Mouse (Mus musculus): ENCODE measurements at regions not wholly inside any gene's neighbourhood (a gene's known extent, or its start where the extent isn't known, plus 50 kb on each side); places are given as distances from the start of the nearest gene placed in this dataset.
A peak's percentile ranks its signal among the peaks of the same experiment; 100 is the strongest.
"Not testable (repeated sequence)": the region's sequence is repeated elsewhere in the genome, so short reads cannot be mapped to it uniquely, and the experiment has no call there.

DNA sequence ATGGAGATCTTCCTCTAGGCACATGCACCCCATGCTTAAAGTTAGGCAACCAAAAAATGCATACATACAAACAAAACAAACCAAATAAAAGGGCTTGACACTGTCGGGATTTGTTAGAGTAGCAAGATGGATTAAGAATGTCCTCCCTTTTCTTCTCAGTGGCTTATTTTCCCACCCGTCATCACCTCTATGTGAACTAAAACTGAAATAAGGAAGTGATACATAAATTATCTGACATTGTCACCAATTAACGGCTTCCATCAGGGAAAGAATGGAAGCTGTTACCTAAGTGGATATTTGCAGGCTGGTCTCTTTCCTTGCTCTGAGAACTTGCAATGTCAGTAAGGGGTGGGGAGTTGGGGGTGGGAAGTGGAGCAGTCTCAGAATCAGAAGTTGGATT, 541.5 kb downstream of the Diaph3 start:
- no peak for DNase-seq (ENCODE audit: low read depth, low spot score)

DNA sequence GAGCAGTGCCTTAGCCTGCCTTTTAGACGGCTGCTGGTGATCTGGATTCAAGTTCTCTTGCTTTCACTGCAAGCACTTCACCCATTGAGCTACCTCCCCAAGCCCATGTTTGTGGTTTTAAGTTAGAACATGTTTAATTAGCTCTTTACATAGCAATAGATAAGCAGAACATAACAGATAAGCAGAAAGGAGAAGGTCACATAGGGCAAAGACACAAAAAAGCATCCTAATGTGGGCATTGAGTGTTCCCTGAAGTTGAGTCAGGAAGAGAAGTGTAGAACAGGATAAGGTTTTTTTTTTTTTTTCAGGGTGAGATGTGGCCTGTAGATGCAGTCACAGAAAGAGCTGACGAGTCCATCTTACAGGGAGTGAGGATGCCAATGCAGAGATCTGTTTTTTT, 552.5 kb downstream of the Diaph3 start:
- no peak for DNase-seq (ENCODE audit: low read depth, low spot score)

DNA sequence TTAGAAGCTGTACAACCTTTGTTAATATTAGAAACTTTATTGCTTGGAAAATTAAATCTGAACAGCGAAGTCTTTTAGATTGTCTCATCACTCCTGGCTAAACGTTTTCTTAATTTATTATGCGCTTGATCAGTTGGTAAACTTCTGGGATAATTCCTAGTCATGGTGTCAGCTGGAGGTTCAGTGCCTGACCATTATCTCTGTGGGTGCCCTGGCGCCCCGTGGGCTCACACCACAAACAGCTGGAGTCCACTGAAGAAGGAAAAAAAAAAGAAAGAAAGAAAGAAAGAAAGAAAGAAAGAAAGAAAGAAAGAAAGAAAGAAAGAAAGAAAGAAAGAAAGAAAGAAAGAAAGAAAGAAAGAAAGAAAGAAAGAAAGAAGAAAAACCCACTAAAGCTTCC, 555.1 kb downstream of the Diaph3 start:
- not testable (repeated sequence) for DNase-seq (ENCODE audit: low read depth, low spot score)

DNA sequence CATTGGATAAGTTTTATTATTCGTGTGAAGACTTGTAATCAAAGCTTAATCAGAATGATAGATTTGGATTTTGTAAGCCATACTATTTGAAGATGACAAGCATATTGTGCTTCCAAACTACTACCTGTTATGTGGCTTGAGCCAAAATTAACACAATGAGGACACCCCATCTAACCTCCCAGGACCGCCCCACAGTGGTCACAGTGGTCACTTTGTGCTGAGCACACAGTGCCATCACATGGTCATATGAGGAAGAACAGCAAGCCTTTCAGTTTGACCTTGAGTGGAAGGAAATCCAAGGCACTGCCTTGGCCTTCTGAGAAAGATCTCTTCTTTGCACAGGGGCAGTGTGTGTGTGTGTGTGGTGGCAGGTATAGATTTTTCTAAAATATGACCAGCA, 578.3 kb downstream of the Diaph3 start:
- DNase-seq (ENCODE audit: low read depth, low spot score) = peak; percentile 2

DNA sequence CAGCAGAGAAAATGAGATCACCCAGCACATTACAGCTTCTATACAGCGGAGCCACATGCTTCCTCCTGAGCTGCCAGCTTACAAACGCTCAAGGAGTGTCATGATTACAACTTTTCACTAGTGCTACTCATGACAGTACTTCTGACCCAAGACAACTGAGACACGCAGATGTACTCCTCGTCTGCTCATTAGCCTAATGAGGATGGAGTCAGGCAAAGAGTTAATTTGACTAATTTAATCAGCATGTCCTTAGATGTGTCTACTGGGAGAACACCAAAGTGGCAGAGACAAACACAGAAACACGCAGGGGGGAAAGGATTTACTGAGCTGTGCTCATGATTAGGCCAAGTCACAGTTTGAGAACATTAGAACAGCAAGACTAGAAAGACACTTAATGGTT, 603.0 kb downstream of the Diaph3 start:
- DNase-seq (ENCODE audit: low read depth, low spot score) = no peak

DNA sequence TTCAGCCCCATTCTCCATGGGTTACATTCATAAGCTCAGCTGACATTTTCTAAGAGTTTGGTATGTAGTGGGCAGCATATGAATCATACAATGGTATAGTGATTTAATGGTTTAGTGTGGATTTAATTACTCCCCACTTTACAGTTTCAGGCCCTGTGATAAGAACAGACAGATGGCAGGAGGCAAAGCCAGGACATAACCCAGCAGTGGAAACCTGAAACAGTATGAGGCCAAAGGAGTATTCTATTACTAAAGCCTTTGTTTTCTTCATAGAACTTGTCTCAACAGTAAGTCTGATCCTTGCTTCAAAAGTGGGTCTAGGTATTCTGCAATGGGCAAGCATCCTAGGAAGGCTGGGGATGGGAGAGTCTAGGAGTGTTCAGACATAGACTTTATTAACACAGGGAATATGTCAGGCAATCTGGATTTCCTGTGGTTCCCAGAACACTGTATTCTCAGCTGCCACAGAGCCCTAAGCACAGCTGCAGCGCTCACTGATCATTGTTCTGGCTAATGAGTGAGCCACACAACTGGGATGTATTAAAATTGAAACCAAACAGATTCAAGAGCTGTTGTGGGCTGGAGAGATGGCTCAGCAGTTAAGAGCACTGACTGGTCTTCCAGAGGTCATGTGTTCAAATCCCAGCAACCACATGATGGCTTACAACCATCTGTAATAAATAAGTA, 604.6 kb downstream of the Diaph3 start:
- DNase-seq (ENCODE audit: low read depth, low spot score) = no peak

DNA sequence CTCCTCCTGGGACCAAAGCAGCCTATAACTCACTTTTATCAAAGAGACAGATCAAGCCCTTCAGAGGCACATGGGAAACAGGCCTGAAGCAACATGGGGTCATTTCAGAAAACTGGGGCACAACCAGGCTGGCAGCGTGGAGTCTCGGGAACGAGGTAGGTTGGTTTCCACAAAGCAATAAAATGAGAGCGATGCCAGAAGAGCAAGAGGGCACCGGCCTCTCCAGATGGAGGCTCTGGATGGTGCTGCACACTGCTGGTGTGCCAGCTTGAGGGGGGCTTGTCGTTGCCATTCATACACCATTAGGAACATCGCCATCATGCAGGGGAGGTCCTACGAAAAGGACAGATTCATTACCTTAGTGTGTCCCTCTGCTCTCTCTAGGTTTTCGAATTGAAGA, 630.6 kb downstream of the Diaph3 start:
- no peak for DNase-seq (ENCODE audit: low read depth, low spot score)

DNA sequence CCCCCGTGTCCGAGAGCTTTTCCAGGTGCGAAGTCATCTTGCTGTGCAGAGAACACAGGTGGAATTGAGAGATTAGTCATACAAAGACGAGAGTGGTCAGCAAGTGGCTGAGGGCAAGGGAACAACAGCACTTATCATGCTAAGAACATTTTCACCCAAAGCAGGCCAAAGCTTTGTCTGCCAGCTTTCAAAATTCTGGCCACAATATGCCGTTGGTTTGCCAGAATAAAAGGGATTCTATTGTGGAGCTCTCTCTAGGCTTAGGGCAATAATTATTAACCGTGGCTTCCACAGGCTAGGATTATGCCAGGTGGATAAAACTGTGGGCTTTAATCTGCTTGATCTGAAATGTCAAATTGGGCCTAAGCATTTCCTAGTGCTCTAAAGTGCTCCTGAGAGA, 631.3 kb downstream of the Diaph3 start:
- DNase-seq (ENCODE audit: low read depth, low spot score) = no peak

DNA sequence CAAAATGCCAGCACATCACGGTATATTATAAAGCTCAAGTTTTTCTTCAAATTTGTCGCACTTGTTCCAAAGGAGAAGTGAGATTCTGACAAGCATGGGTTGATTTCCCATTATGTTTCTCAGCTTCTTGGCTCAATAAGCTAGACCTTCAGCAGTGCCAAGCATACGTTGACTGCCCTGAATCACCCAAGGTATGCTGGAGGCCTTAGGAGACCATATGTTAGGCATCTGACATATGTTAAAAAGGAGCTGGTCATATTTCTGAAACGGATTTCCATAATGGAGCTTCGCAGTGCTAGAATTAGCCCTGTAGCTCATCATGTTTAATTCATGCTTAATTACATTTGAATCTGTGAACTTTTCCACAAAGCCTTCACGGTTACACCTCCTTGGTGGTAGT, 634.7 kb downstream of the Diaph3 start:
- DNase-seq (ENCODE audit: low read depth, low spot score) = no peak

DNA sequence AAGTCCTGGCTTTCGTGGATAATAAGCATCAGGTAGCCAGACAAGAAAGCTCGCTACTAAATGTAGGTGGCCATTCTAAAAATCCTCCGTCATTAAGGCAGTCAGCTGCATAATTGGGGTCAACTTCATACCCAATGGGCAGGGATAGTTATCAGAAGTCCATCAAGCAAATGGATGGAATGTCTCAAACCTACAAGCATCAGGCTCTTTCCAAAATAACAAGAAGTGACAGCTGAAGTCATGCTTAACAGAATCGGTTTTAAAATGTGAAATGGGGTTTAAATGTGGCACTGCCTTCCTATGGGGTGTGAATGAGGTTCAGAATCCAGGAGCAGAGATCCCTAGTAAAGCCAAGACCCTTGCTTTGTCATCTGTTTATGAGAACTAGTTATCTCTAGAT, 650.2 kb downstream of the Diaph3 start:
- no peak for DNase-seq (ENCODE audit: low read depth, low spot score)

DNA sequence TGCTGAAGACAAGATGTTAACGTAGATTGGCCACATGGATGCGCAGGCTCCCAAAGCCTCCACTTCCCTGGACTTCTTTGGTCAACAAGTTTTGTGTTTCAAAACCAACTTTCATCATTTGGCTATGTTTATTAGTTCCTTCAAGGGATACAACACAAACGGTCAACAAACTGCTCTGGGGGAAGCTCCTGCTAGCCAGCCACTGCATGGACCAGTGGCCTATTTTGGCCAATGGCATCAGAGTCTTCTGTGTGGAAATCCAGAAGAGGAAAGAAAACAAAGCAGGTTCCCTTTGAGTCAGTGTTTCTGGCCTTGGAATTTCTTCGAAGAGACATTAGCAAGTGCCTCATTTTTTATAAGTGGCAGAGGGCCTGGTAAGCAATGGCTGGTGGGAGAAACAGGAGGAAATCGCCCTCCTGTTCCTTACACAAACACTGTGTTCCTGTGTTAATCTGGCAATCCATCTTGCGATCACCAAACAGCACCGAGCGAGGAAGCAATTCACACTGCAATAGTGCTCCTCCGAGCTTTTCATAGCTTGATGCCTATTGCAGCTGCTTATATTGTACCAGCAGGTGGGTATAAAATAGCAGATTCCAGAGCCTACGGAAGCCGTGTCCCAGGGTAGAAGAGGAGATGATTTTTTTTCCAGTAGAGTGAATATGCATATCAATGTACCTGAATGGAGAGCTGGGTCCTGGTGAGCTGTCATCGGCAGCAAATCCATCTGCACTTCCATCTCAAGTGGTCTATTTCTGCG, 651.0 kb downstream of the Diaph3 start:
- no peak for DNase-seq (ENCODE audit: low read depth, low spot score)

DNA sequence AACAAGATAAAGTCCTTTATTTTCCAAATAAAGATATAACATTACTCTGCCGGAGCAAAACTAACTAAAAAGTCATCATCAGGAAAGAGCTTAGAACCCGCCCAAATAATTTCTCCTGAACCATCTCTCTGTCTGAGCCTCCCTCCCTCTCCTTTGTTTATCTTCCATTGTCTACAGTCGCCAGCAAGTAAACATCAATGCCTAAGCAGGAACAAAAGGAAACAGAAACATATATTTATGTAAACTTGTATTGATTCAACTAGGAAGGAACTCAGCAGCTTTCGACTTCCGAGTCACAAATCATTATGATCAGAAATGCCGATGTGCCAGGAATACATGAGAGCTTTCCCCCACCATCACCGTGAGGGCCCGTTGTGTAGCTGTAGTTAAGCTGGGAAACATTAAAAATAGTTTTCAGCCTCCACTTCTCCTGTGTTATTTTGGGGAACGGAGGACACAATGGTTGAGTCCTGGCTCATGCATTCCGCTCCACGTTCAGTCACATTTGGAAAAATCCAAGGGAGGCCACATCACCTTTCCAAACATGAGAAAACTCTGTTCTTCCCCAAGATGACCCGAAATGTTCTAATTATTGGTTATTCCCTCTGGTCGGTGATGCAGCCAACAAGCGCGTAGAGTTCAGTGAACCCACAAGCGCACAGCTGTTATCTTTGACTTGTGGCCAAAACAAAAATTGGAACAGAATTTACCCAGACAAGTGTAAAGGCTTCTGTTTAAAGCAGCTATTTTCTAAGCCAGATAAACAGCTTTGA, 651.8 kb downstream of the Diaph3 start:
- no peak for DNase-seq (ENCODE audit: low read depth, low spot score)

DNA sequence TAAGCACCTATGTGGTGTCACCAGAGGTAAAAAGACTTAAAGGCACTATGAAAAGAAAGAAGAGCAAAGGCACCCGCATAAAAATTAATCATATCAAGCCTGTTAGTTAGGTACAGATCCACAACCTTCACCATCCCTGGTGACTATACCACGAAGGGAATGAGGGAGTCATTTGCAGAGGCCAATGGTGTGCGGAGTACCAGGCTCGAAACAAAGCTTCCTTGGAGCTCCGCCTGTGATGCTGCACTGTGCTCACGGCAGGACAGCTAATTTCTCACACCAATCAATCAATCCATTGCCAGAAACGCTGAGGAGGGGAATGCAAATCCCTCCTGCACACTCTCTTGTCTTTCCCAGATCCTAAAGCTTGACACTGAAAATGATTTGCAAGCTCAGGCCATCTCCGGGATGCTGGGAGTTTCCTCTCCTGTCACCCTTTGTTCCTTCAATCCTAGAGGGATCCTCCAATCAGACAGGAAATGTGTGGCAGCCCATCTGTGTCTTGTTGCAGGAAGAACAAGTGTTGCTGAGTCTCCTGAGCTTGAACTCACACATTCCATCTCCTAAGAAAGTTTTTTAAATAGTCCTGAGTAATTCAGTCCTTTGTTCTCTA, 653.6 kb downstream of the Diaph3 start:
- DNase-seq (ENCODE audit: low read depth, low spot score) = no peak

DNA sequence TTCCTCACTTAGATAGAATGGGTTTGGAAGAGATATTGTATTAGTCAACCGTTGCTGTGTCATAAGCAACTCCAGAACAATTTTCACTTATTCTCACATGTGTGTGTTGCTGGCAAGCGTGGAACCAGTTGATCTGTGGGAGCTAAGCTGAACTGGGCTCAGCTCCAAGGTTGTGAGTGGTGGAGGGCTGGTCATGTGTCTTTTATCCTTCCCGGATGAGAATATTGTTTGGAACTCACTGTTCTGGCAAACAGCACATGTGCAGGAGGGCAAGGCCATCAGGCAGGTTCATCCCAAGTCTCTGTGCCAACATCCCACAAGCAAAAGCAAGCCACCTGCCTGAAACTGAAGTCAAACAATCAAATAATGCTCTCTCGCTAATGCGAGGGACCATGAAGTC, 656.8 kb downstream of the Diaph3 start:
- no peak for DNase-seq (ENCODE audit: low read depth, low spot score)

DNA sequence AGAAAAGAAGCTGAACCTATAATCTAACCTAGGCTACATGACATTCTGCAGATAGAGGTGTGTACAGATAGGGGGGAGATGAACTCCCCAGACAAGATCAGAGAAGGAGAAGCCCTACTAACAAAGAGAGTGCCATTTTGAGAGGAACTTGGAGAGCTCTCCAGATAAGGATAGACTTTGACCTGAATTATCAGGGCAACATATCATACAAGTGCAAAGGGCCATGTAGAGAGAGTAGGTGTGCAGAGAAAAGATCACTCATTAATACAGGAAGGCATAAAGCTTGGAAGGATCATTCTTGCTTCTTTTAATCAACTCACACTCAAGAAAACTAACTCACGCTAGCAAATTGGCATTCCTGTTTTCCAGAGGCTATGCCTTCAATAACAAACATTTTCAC, 667.4 kb downstream of the Diaph3 start:
- no peak for DNase-seq (ENCODE audit: low read depth, low spot score)

DNA sequence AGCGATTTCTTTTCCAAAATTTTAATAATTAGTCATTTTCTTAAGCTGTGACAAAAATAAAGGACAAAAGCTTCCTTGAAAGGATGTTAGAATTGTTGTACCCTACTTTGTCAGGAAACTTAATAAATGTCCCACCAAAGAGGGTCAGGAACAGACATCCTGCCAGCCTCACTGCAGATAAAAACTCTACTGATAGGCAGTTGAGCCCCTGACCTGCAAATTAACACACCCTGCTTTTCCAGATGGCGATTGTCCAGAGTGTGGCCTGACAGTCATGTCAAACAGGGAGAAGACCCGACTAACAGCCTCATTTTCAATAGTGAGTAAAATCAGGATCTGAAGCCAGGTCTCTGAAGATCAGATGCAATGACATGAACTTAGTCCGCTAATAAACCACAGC, 670.6 kb downstream of the Diaph3 start:
- DNase-seq (ENCODE audit: low read depth, low spot score) = no peak

DNA sequence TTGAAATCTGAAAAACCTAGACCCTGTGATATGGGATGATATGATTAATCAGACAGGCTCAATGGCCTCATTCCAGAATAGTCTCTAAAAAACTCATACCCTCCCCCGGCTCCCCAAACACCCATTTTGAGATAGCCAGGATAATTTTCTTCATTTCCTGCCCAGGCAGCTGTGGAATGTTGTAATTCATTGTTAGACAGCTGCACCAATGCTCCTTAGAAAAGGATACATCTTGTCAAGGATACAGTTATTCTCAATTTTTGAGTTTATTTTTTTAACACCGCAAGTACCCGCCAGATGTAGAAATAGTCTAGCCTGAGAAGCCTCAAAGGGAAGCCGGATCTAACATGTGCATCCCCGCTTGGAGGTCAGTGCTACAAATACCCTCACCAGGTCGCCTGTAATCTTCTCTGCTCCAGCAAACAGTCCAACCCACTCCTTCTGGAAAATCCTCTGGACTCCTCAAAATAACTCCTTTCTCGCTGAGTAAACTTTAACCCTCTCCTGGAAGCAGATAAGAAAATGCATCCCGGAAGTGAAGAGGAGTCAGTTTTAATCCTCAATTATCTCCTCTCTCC, 673.1 kb downstream of the Diaph3 start:
- DNase-seq (ENCODE audit: low read depth, low spot score) = no peak

DNA sequence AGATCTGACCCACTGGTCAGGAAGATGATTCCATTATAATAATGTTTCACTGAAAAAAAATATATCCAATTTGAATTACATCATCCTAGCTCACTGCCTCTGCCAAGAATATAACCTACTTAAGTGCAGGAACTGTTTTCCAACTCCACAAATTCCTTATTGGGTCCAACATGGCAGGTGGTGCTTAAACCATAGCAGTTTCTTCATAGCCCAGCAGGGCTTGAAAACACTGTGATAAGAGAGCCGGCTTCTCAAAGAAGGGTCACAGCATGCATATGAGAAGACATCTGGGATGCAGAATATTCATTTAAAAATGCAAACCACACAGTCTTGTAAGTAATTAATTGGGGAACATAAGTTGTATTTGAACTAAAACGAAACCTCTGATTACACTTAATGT, 677.6 kb downstream of the Diaph3 start:
- no peak for DNase-seq (ENCODE audit: low read depth, low spot score)

DNA sequence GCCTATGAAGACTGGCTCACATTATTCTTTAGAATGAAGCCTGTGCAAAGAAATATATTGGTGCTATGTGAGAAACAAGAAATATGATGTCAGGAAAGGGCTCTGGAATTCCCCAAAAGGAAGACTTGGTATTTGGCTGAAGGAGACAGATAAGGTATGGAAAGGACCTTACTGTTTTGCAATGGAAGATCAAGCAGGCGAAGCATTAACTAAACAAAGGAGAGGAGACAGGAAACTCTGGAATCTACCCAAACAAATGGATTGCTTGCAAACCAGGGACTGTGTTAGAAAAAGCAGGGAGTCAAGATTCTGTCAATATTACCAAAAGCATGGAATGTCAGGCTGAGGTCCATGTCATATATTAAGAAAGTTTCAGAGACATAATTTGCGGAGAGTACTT, 687.9 kb downstream of the Diaph3 start:
- DNase-seq (ENCODE audit: low read depth, low spot score) = no peak

DNA sequence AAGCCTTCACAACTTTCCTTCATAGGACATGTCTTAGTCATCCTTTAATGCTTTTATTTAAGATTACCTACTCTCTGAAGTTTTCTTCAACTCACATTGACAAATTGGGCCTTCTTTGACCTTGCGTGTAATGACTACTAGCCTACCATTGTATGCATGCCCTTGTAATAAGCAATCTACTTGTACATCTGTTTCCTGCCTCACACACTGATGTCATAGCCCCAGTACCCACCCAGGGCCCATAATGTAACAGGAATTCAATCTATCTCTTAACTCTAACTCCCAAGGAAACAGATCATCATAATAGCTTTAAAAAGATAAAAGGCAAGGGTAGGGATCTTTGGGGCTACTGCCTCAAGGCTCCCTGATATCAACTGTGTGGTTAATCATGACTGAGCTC, 690.4 kb downstream of the Diaph3 start:
- no peak for DNase-seq (ENCODE audit: low read depth, low spot score)

DNA sequence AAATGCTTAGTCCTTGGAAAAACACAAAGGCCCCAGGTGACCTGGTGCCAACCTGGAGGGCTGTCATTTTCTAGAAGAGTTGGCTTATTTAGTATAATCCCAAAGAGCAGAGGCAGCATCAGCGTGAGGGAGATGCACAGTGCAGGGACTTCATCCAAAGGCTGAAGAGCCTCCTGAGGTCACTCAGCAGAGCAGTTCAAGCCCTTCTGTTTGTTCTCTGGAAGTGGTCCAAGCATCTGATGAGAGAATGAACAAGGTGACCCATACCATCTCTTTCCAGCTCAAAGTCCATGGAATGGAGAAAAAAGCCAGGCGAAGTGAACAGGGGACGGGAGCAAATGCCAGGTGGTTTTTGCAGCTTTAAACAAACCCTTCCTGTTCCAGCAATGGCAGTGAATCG, 695.9 kb downstream of the Diaph3 start:
- no peak for DNase-seq (ENCODE audit: low read depth, low spot score)

All from embryo, embryonic 11.5 days (tissue).